Mouse (Mus musculus) forebrain, embryonic 14.5 days (tissue): ENCODE data around the gene Kif3c. TPM values are rescaled to one million over a fixed set of nuclear protein-coding genes. Genes with fewer than 3 reads are reported as not detected.
A peak's percentile ranks its signal among the peaks of the same experiment; 100 is the strongest.

Experiments used
- ATAC-seq: fragments of 200-750 bp; cut with Nextera tagmentation; 2 replicates; pipeline ENCODE4 v1.8.0; 2017; ENCODE audit warnings: mild to moderate bottlenecking, moderate library complexity
- DNase-seq: peaks from one replicate; pipeline ENCODE4 v3.0.0-alpha.2; 2015; ENCODE audit warnings: low spot score
- H3K27ac ChIP-seq: fragments of 300-500 bp; sonication (generic); 2 replicates; pipeline ENCODE4 v1.5.1; 2014; ENCODE audit warnings: low read depth, mild to moderate bottlenecking, control low read depth, low read length, moderate library complexity
- H3K27me3 ChIP-seq: fragments of 300-500 bp; sonication (generic); replicated peaks from 2 replicates; pipeline ENCODE4 v1.6.1; 2014; ENCODE audit warnings: low read length, control low read depth, mixed read lengths; ENCODE audit not compliant: control insufficient read depth, insufficient read depth
- H3K36me3 ChIP-seq: fragments of 300-500 bp; sonication (generic); 2 replicates; pipeline ENCODE4 v1.6.1; 2014; ENCODE audit warnings: low read length, control low read depth; ENCODE audit not compliant: control insufficient read depth, insufficient read depth
- H3K4me1 ChIP-seq: fragments of 300-500 bp; sonication (generic); 2 replicates; pipeline ENCODE4 v1.6.1; 2014; ENCODE audit warnings: antibody characterized with exemption, low read length, control low read depth; ENCODE audit not compliant: control insufficient read depth, insufficient read depth
- H3K4me2 ChIP-seq: fragments of 300-500 bp; sonication (generic); 2 replicates; pipeline ENCODE4 v1.6.1; 2014; ENCODE audit warnings: mild to moderate bottlenecking, control low read depth, low read length
- H3K4me3 ChIP-seq: fragments of 300-500 bp; sonication (generic); 2 replicates; pipeline ENCODE4 v1.5.1; 2014; ENCODE audit warnings: low read depth, low read length, control low read depth
- H3K9ac ChIP-seq: fragments of 300-500 bp; sonication (generic); 2 replicates; pipeline ENCODE4 v1.6.1; 2014; ENCODE audit warnings: mild to moderate bottlenecking, low read length, control low read depth, moderate library complexity
- H3K9me3 ChIP-seq: fragments of 300-500 bp; sonication (generic); replicated peaks from 2 replicates; pipeline ENCODE4 v1.6.1; 2016; ENCODE audit warnings: low read length, control low read depth, mixed read lengths; ENCODE audit not compliant: control insufficient read depth
- WGBS: fragments of 180-500 bp; shearing (Covaris S2); extraction: QIAGEN DNeasy Blood & Tissue Kit; methylation state at CpG from one replicate; pipeline ENCODE4 v1.1.7; 2014; 5-methylcytosine and 5-hydroxymethylcytosine counted together
- polyA plus RNA-seq: library from polyadenylated mRNA; unstranded; fragments of >200 nt; fragmentation: Nextera tagmentation; extraction: Ambion mirVana; gene quantifications from 2 replicates; pipeline ENCODE4 v1.2.1, GENCODE M21; 2014

The Kif3c gene
- polyA plus RNA-seq, 1 experiment from 2014 or later: 50.8 TPM

DNA sequence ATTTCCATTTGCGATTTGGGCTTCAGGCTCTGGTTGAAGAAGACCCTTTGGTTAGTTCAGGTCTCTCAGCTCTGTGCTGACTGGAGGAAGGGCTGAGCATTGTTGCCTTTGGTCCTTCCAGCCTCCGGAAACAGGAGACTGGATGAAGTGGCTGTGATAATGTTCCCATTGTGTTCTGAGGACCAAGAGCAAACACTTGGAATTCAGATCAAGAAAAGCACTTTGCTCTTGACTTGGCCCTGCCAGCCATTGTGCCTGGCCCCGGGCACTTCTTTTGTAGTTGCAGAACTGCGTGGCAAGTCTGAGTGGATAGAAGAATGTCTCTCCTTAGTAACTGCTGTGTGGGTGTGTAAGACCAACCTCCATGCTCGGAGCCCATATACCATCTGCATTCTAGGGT lies 9.6 kb downstream of the Kif3c start:
- Histone ChIP-seq H3K4me3 (no peak overlapping the region), H3K4me1 (peaks cover 26% of the 10 kb centered on the region), H3K9me3 (no peaks in the 10 kb centered on the region), H3K27ac (no peak overlapping the region), H3K36me3 (peaks cover 48% of the 10 kb centered on the region), H3K4me2 (no peak overlapping the region), H3K27me3 (no peaks in the 10 kb centered on the region), H3K9ac (no peak overlapping the region)
- 70% methylated on average over 5 of the region's 5 CpGs for WGBS
- ATAC-seq: no peak
- no peak for DNase-seq

DNA sequence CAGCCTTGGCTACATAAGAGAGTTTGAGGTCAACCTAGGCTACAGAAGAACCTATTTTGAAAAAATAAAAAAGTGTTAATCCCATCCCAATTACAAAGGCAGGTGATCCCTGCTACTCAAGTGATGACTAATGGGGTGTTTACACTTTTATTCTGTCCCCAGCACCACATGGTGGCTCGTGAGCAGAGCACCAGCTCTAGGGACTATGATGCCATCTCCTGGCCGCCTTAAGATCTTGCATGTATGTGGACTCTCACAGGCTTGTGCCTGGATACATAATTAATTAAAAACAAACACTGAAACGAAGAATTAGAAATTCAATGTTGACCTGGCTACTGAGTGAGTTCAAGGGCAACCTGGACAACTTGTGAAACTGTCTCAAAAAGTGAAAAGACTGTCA lies 12.3 kb downstream of the Kif3c start:
- H3K4me2 ChIP-seq: no peak overlapping the region
- ATAC-seq: no peak
- WGBS: 21% methylated on average over 3 of the region's 3 CpGs

DNA sequence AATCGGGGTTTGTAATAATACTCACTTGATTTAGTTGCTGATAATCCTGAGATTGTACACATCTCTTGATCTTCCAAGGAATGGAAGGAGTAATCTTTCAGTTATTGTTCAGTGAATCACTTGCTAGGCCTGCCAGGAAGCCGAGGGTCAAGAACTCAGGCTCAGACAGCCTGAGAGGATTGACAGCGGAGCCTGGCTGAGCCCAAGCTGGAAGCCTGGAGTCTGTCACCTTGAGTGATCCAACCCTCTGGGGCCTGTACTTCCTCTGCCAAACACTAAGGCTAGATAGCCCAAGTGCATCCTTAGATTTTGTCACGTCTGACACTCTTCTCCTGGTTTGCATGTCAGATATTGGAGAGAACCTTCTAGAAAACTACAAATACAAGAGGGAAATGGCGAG lies 12.8 kb downstream of the Kif3c start:
- Histone ChIP-seq H3K27ac (no peak overlapping the region), H3K27me3 (no peaks in the 10 kb centered on the region), H3K4me1 (peaks cover 5% of the 10 kb centered on the region), H3K4me3 (no peak overlapping the region), H3K9me3 (no peaks in the 10 kb centered on the region), H3K4me2 (no peak overlapping the region), H3K9ac (no peak overlapping the region), H3K36me3 (peaks cover 73% of the 10 kb centered on the region)
- DNase-seq: no peak
- ATAC-seq: no peak
- WGBS: 75% methylated on average over 5 of the region's 5 CpGs

More for the DNA sequence above, 12.3 kb downstream of the Kif3c start:
- Histone ChIP-seq H3K27me3 (no peaks in the 10 kb centered on the region), H3K4me1 (peaks cover 10% of the 10 kb centered on the region), H3K9me3 (no peaks in the 10 kb centered on the region), H3K36me3 (peaks cover 67% of the 10 kb centered on the region), H3K4me3 (no peak overlapping the region), H3K27ac (no peak overlapping the region), H3K9ac (no peak overlapping the region)
- no peak for DNase-seq

DNA sequence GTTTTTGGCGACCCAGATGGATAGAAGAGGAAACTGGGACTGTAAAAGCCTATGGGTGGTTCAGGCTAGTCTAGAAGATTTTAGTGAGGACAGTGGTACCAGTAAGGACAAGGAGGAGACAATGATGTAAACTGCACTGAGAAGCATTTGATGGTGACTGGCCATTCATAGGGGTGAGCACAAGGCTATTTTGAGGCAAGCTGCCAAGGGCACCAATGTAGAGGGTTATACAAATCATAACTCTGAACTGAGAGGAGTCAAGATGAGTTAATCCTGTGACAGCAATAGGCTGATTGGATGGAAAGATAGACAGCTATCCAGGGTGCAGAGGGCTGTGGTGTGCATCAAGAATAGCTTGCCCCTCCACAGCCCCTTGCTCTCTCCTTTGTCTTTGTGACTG lies 19.9 kb downstream of the Kif3c start:
- no peak overlapping the region for H3K4me3 ChIP-seq
- H3K9ac ChIP-seq: 0 out of 2 replicates have a peak overlapping the region, but pooled peaks have one; percentile 8
- no peak for DNase-seq
- ATAC-seq: no peak
- no peak overlapping the region for H3K27ac ChIP-seq
- no peak overlapping the region for H3K4me2 ChIP-seq
- 85% methylated on average over 1 of the region's 1 CpGs for WGBS
- H3K27me3 ChIP-seq: no peaks in the 10 kb centered on the region
- H3K9me3 ChIP-seq: no peaks in the 10 kb centered on the region
- H3K4me1 ChIP-seq: peaks cover 6% of the 10 kb centered on the region; the same call in 1 of the 2 replicates
- H3K36me3 ChIP-seq: peaks cover 67% of the 10 kb centered on the region

DNA sequence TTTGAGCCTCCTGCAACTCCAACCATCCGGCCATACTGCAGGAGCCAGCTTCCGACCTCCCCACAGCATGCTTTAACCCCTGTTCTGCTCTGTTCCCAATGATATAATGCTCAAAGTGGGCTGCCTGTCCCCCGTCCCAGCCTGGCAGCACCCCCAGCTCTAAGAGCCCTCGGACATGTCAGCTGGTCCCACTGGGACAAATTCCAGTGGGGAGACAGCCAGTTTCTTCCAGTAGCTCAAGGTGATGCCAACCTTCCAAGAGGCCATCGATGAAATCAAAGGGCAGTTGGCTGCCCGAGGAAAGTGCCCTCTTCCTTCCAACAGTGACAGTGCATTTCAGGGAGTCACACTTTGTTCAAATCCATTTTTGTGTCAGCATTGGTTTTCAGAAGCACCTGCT lies 20.3 kb downstream of the Kif3c start:
- Histone ChIP-seq H3K4me3 (no peak overlapping the region), H3K4me2 (no peak overlapping the region), H3K27me3 (no peaks in the 10 kb centered on the region), H3K9ac (0 out of 2 replicates have a peak overlapping the region, but pooled peaks have one; percentile 8), H3K4me1 (peaks cover 6% of the 10 kb centered on the region; the same call in 1 of the 2 replicates), H3K9me3 (no peaks in the 10 kb centered on the region), H3K36me3 (peaks cover 69% of the 10 kb centered on the region), H3K27ac (no peak overlapping the region)
- ATAC-seq (no peak), DNase-seq (no peak)
- 76% methylated on average over 6 of the region's 6 CpGs for WGBS

DNA sequence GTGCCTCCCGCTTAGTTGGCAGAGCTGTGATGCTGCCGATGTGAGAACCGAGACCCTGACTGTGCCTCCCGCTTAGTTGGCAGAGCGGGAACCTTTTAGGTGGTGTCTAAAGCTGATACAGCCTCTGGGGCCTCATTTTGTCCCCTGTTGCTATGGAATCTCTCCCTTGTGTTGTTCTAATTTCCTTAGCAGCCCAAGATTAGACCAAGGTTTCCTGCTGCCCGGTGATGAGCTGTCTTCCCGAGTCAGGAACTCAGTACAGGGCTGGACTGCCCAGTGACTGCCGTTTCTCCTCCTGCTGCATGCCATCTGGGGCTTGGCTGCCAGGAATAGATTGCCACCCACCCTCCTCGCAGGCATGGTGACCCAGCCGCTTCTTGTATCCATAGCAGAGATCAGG lies 21.0 kb downstream of the Kif3c start:
- Histone ChIP-seq H3K4me1 (peaks cover 6% of the 10 kb centered on the region; the same call in 1 of the 2 replicates), H3K27ac (peak overlapping the region; percentile 0; the same call in 1 of the 2 replicates), H3K9me3 (no peaks in the 10 kb centered on the region), H3K36me3 (peaks cover 69% of the 10 kb centered on the region), H3K27me3 (no peaks in the 10 kb centered on the region), H3K4me3 (no peak overlapping the region), H3K9ac (no peak overlapping the region), H3K4me2 (no peak overlapping the region)
- peak; percentile 18 for DNase-seq
- no peak for ATAC-seq
- 30% methylated on average over 10 of the region's 10 CpGs for WGBS

DNA sequence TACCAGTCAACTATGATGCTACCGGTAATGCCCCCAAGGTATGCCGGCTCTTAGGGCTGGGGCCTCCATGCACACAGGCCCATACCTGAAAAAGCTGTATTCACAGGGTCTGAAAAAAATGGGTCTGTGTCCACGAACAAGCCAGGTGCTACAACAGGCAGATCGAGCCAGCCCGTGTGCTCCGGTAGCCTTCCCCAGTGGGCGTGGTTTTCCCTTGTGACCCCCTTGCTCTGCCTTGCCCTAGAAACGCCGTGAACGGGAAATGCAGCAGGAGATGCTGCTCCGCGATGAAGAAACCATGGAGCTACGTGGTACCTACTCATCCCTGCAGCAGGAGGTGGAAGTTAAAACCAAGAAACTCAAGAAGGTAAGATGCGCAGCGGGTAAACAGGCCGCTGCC lies 23.0 kb downstream of the Kif3c start:
- no peak overlapping the region for H3K4me3 ChIP-seq
- no peak for DNase-seq
- peaks cover 67% of the 10 kb centered on the region for H3K36me3 ChIP-seq
- no peak overlapping the region for H3K27ac ChIP-seq
- no peak overlapping the region for H3K9ac ChIP-seq
- H3K27me3 ChIP-seq: no peaks in the 10 kb centered on the region
- peaks cover 6% of the 10 kb centered on the region; the same call in 1 of the 2 replicates for H3K4me1 ChIP-seq
- 96% methylated on average over 16 of the region's 16 CpGs for WGBS
- H3K4me2 ChIP-seq: no peak overlapping the region
- no peak for ATAC-seq
- no peaks in the 10 kb centered on the region for H3K9me3 ChIP-seq

DNA sequence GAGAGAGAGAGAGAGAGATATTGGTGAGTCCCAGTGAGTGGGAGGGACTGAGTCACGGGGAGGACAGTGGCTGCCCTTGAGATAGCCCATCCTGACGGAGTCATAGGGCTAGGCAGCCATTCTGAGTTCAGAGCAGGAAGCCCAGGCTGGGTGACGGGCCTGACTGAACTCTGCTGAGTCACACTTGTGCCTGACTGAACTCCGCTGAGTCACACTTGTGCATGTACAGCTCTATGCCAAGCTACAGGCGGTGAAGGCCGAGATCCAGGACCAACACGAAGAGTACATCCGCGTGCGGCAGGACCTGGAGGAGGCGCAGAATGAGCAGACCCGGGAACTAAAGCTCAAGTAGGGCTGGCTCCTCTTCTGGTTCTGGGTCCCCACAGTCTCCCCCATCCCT lies 24.5 kb downstream of the Kif3c start:
- H3K4me2 ChIP-seq: no peak overlapping the region
- peaks cover 72% of the 10 kb centered on the region for H3K36me3 ChIP-seq
- H3K4me3 ChIP-seq: no peak overlapping the region
- peaks cover 6% of the 10 kb centered on the region; the same call in 1 of the 2 replicates for H3K4me1 ChIP-seq
- H3K27ac ChIP-seq: no peak overlapping the region
- WGBS: 89% methylated on average over 12 of the region's 12 CpGs
- DNase-seq (no peak), ATAC-seq (no peak)
- H3K9me3 ChIP-seq: no peaks in the 10 kb centered on the region
- no peaks in the 10 kb centered on the region for H3K27me3 ChIP-seq
- no peak overlapping the region for H3K9ac ChIP-seq

DNA sequence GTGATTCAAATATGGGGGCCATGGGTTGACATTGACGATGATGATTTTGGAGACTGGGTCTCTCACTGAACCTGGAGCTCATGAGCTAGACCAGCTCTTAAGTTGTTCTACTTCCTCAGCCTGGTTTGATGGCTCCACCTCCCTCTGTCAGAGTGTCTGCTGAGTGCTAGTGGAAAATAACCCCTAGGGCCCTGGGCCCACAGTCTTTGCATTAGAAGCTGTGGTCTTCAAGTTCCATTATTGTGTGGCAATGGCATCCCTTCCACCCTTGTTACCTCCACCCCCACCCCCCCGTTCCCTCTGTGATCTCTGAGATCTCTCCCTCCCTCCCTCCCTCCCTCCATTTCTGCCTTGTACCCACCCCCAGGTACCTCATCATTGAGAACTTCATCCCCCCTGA lies 25.1 kb downstream of the Kif3c start:
- H3K4me2 ChIP-seq: no peak overlapping the region
- no peaks in the 10 kb centered on the region for H3K9me3 ChIP-seq
- ATAC-seq (no peak), DNase-seq (no peak)
- 92% methylated on average over 2 of the region's 2 CpGs for WGBS
- H3K27ac ChIP-seq: no peak overlapping the region
- H3K36me3 ChIP-seq: peaks cover 79% of the 10 kb centered on the region
- no peak overlapping the region for H3K4me3 ChIP-seq
- H3K9ac ChIP-seq: no peak overlapping the region
- H3K4me1 ChIP-seq: peaks cover 6% of the 10 kb centered on the region; the same call in 1 of the 2 replicates
- no peaks in the 10 kb centered on the region for H3K27me3 ChIP-seq
